Mouse (Mus musculus) heart, postnatal 10 days (tissue): Measurements from ENCODE around the gene Mnat1. TPM values are rescaled to one million over a fixed set of nuclear protein-coding genes. Genes with fewer than 3 reads are reported as not detected.
A peak's percentile ranks its signal among the peaks of the same experiment; 100 is the strongest.
"Not testable (repeated sequence)": the region's sequence is repeated elsewhere in the genome, so short reads cannot be mapped to it uniquely, and the experiment has no call there.

ENCODE experiments used
- DNase-seq, 2 experiments: peaks; one replicate each; pipeline ENCODE4 v3.0.0; 2021
- intact Hi-C: fragments of 180-260 bp; cut with DNase I; formaldehyde crosslinking; loops from one replicate; pipeline ENCODE4 v1.15.1; 2025
- total RNA-seq, 2 experiments: library from RNA; stranded (reverse); gene quantifications; 2 replicates each; pipeline ENCODE4 v1.2.3; 2021

Gene Mnat1
- 10 to 100 TPM; 23.7 to 24.2 TPM for total RNA-seq

GRCm38 (mm10) chr12:73123093-73124041 lies at the start of gene Mnat1:
TSS of gene Mnat1 (plus strand) at chr12:73123717.
- DNase-seq = peak; percentile 89 to 94
- intact Hi-C loops = loop anchor here (5.0 kb wide), 2 partner anchors 159 to 394 kb away; no protein-coding TSS in a partner anchor

- not testable (repeated sequence) for DNase-seq
- intact Hi-C loops = loop anchor here (10.0 kb wide), 1 partner anchor 1933 kb away; no protein-coding TSS in a partner anchor
Observed at GRCm38 (mm10) chr12:73081828-73082227, 41.7 kb upstream of the Mnat1 start.

- intact Hi-C loops = loop anchor here (10.0 kb wide), 1 partner anchor 1931 kb away; no protein-coding TSS in a partner anchor
Observed at GRCm38 (mm10) chr12:73083773-73084172, 39.7 kb upstream of the Mnat1 start.

GRCm38 (mm10) chr12:73085739-73086630 lies 37.5 kb upstream of the Mnat1 start:
- intact Hi-C loops = loop anchor here (10.0 kb wide), 1 partner anchor 1929 kb away; no protein-coding TSS in a partner anchor
- DNase-seq = no peak

More at GRCm38 (mm10) chr12:73083773-73084172, 39.7 kb upstream of the Mnat1 start:
- DNase-seq = no peak

- intact Hi-C loops = loop anchor here (10.0 kb wide), 1 partner anchor 1928 kb away; no protein-coding TSS in a partner anchor
Observed at GRCm38 (mm10) chr12:73087086-73087485, 36.4 kb upstream of the Mnat1 start.

GRCm38 (mm10) chr12:73088500-73088899 lies 35.0 kb upstream of the Mnat1 start:
- intact Hi-C loops = loop anchor here (10.0 kb wide), 1 partner anchor 1926 kb away; no protein-coding TSS in a partner anchor
- no peak for DNase-seq

More at GRCm38 (mm10) chr12:73087086-73087485, 36.4 kb upstream of the Mnat1 start:
- no peak for DNase-seq

- DNase-seq = no peak
Observed at GRCm38 (mm10) chr12:73088911-73089310, 34.6 kb upstream of the Mnat1 start.

GRCm38 (mm10) chr12:73090672-73091335 lies 32.7 kb upstream of the Mnat1 start:
- DNase-seq = no peak
- intact Hi-C loops = no loop called here

More at GRCm38 (mm10) chr12:73088911-73089310, 34.6 kb upstream of the Mnat1 start:
- intact Hi-C loops = loop anchor here (10.0 kb wide), 1 partner anchor 1926 kb away; no protein-coding TSS in a partner anchor

GRCm38 (mm10) chr12:73094189-73094588 lies 29.3 kb upstream of the Mnat1 start:
- intact Hi-C loops = no loop called here
- no peak for DNase-seq

- intact Hi-C loops = no loop called here
- DNase-seq = no peak
Observed at GRCm38 (mm10) chr12:73094605-73095004, 28.9 kb upstream of the Mnat1 start.

- intact Hi-C loops, DNase-seq: not testable (repeated sequence)
Observed at GRCm38 (mm10) chr12:73096177-73096576, 27.3 kb upstream of the Mnat1 start.

- peak in 1 of 2 experiments; percentile 23 for DNase-seq
- intact Hi-C loops = no loop called here
Observed at GRCm38 (mm10) chr12:73098593-73098992, 24.9 kb upstream of the Mnat1 start.

- intact Hi-C loops = no loop called here
- DNase-seq = no peak
Observed at GRCm38 (mm10) chr12:73103713-73104112, 19.8 kb upstream of the Mnat1 start.

- intact Hi-C loops = no loop called here
- no peak for DNase-seq
Observed at GRCm38 (mm10) chr12:73107821-73108220, 15.7 kb upstream of the Mnat1 start.

GRCm38 (mm10) chr12:73110431-73111111 lies 12.9 kb upstream of the Mnat1 start:
- intact Hi-C loops = loop anchor here (5.0 kb wide), 3 partner anchors 52 to 212 kb away; no protein-coding TSS in a partner anchor
- DNase-seq = peak in 1 of 2 experiments; percentile 5

- DNase-seq = peak; percentile 39 to 49
- intact Hi-C loops = loop anchor here (5.0 kb wide), 3 partner anchors 51 to 211 kb away; no protein-coding TSS in a partner anchor
Observed at GRCm38 (mm10) chr12:73111561-73112325, 11.8 kb upstream of the Mnat1 start.

- DNase-seq = peak; percentile 45 to 59
- intact Hi-C loops = loop anchor here (5.0 kb wide), 3 partner anchors 50 to 210 kb away; no protein-coding TSS in a partner anchor
Observed at GRCm38 (mm10) chr12:73112326-73113087, 11.0 kb upstream of the Mnat1 start.
